Mouse (Mus musculus) retina, embryonic 14.5 days (tissue): Measurements from ENCODE around the gene Nt5dc2.

Experiments
- DNase-seq: peaks from one replicate; pipeline ENCODE4 v3.0.0-alpha.2; 2015; ENCODE audit warnings: low spot score

Nt5dc2 gene

DNA sequence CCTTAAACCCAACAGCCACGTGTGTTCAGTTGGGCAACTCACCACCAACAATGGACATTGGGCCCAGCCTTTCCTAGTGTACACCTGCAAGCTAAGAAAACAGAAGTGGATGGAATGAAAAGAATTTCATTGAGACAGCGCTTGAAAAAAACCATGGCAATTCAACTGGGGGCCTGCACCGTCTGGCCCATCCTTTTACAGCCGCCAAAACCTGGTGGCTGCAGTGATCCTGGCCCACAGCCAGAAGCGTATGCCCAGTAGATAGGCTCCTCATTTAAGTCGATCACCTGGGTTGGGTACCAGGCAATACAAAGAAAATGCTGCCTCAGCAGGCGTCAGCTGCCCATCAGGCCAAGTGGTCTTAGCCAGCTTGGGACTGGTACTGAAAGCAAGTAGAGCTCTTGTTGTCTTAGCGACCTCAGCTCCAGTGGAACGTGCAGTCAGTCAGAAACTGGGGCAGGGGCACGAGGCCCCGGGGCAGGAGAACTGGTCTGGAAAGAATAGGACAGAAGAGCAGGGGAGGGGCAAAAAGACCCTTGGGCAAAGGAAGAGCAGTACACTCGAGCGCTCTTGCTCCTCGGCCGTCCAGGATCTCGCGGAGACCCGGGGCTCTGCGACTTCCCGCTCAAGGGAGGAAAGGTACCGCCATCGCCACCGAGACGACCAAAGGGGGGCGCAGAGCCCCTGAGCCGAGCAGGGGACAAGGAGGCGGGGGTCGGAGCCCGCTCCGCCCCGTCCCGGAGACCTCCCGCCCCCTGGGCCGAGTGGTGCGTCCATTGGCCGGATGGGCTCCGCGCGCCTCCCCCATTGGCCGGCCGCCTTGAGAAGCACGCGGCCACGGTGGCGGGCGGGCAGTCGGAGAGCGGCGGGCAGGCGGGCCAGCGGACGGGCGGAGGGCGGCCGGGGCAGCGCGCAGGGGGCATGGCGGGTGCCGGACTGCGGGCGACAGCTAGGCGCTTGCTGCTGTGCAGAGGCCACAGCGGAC is at the start of gene Nt5dc2:
Gene Nt5dc2 (plus strand): TSS at position 818 of the 985 bp plus-strand sequence.
- peak; percentile 97 for DNase-seq

DNA sequence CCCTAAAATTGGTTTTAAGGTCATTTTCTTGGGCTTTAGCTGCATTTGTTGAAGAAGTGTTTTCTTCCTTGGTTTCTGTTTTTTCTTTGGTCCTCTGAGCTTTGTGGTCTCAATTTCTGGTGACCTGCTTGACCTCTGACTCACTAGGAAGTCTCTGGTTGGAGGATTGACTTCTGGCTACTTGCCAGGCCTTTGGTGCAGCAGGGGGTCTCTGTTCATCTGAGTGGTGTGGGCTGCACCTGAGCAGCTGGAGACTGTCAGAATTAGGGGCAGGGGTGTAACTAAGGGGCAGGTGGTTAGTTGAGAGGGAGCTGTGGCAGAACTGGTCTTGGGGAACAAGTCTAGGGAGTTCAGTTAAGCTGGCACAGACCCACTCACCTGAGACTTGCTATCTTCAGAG is 49.7 kb upstream of the Nt5dc2 start:
- DNase-seq: no peak

DNA sequence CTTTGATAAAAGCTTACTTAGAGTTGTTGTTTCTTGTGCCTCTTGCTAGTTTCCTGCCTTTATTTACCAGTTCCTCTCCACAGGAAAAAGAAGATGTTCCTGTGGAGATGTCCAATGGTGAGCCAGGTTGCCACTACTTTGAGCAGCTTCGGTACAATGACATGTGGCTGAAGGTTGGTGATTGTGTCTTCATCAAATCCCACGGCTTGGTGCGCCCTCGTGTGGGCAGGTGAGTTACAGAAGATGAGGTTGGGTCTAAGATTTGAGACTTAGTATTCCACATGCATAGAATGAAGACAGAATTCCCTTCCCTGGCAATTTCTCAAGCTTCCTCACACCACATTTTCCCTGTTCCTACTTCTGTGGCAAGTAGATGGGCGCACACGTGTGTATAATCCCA is 43.4 kb upstream of the Nt5dc2 start:
- DNase-seq: no peak

DNA sequence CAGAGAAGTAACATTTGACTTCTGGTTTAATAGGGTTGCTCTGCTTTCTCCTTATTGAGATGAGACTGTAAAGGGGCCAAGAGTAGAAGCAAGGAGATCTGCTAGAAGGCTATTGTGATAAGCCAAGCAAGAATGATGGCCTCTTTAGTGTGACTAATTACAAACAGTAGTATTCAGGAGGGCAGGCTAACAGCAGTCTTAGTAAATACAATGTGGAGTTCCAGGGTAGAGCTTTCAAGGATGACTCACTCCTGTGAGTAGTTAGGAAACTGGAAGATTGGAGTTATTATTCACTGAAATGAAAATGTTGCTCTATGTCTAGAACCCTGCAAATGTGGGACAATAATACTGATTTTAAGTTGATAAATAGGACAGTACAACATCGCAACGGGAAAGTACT is 42.3 kb upstream of the Nt5dc2 start:
- no peak for DNase-seq

DNA sequence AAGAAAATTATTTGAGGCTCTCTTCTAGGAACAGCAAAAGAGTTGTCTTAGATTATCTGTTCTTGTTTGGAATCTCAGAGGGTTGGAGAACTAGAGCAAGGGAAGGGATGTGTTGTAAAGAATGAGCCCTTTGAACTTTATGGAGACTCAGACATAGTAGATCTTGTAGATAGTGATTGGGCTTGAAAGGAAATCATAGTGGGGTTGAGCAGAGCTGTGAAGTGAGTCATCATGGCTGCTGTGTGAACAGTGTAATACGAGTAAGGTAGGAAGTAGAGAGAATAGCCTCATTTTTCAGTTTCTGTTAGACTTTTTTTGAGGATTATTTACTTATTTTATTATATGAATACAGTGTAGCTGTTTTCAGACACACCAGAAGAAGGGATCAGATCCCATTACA is 40.9 kb upstream of the Nt5dc2 start:
- DNase-seq: no peak

DNA sequence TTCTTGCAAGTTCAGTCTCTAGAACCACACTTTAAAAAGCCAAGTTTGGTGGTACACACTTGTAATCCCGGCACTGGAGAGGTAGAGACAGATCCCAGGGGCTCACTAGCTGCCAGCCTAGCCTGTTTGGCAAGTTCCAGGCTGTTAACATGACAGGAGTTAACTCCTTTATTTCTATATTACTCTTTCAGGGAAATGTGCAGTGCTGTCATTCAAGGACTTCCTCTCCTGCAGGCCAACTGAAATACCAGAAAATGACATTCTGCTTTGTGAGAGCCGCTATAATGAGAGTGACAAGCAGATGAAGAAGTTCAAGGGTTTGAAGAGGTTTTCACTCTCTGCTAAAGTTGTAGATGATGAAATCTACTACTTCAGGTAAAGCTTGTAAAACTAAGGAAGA is 25.7 kb upstream of the Nt5dc2 start:
- no peak for DNase-seq

DNA sequence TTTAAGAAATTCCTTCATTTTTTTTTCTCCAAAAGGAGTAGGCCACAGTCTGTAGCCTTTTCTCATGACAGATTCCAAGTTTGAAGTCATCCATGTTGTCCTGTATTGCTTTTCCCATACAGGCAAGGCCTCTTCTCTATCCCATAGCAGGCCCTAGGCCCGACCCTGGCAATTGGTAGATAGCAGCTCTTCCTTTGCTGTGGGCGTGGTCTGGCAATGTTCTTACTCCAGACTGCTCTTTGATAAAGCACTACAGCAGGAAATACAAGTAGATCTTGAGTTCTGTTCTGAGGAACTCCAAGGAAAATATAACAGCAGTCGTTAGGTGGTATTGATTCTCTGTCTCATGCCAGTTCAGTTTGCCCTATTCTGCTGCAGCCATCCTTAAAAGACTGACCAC is 20.2 kb upstream of the Nt5dc2 start:
- DNase-seq: no peak

DNA sequence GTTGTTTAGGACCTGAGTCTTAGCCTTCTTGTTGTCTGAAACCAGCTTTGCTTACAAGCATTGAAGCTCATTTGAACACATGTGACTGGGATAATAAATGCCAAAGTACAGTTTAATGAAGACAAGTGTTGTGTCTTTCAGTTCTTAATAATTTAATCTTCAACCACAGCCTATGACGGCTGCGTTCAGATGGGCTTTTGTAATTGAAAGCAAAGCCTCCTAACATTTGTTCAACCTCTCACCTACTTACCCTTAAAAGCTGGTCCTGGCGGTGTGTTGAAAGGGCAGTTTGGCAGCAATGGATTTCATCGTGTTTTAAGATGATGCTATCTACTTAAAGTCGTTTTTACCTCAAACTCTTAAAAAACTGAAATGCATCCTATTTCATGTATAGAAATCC is 18.7 kb upstream of the Nt5dc2 start:
- no peak for DNase-seq

DNA sequence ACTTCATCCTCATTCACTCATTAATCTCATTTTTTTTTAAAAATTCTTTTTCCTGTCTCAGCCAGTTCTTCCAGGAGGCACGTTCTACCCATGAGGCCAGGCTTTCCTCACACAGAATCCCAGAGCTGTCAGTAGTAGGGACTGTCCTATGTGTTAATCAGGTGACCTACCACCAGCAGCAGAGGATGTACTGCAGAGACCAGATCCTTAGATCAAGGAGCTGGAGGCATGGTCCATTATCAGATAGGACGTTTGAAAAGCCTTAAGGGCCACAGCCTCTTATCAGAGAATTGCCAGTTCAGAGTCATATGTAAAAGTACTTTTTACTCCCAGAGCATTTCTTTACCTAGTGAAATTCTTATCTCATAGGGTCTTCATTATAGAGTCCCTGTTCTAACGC is 16.8 kb upstream of the Nt5dc2 start:
- DNase-seq: no peak

DNA sequence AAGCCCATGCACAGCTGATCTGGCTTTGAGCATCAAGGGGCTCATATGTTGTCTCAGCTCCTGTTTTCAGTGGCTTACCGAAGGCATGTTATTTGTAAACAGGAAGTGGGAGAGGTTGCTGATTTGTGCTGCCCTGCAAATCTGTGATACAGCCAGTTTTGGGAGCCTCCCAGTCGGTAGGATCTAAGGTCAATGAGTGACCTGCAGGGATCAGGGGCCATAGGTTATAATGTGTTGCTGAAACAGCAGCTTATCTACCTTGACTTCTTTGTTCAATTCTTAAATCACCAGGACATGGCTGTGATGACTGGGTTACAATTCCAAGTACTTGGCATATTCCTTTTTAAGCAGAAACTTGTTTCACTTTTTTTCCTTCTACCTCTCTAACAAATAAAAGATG is 15.3 kb upstream of the Nt5dc2 start:
- DNase-seq: no peak

DNA sequence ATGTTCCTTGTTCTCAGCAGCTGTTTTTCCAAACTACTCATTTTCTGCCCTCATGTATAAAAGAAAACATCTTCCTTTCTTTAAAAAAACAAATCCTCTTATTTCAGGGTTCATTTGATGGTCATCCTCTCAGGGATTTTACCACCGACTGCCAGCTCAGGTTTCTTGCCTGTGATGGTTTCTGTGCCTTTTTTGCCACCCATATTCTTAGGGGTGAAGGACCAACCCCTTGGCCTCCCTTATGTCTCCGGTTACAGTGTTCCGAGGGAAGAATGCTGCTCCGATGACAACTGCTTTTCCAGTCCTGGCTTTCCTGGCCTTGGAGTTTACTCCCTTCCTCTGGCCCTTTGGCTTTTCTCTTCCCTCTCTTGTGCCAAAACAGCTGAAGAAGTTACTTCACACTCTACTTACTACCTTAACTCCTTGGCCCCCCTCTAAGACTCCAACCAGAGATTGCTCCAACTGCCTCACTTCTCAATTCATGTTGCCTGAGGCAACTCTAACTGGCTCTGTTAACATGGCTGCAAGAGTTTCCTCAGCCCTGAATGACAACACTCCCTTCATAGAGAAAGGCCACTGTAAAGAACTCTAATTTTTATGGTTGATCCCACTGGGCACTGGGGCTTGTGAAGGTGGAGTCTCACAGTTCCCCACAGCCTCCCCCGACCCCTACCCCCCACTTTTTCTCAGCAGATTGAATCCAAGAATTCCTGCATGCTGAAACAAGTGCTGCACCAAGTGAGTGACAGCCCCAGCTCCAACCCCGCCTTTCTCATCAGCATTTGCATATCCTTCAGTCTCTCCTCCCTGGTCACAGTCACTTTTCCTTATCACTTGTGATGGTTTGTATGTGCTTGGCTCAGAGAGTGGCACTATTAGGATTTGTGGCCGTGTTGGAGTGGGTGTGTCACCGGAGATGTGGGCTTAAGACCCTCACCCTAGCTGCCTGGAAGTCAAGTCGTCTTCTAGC is 5.5 kb upstream of the Nt5dc2 start:
- no peak for DNase-seq

DNA sequence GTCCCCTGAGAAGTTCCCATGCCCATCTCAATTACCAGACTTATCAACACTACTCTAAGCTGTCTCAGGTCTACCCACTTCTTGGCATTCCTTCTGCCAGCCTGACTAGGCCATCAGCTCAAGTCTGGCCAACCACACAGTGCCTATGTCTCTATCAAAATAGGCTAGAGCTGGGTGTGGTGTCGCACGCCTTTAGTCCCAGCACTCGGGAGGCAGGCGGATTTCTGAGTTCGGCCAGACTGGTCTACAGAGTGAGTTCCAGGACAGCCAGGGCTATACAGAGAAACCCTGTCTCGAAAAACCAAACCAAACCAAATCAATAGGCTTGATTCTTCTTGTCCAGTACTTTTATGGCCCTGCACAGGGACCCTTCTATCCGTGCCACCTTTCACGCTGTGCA is 4.0 kb upstream of the Nt5dc2 start:
- no peak for DNase-seq

DNA sequence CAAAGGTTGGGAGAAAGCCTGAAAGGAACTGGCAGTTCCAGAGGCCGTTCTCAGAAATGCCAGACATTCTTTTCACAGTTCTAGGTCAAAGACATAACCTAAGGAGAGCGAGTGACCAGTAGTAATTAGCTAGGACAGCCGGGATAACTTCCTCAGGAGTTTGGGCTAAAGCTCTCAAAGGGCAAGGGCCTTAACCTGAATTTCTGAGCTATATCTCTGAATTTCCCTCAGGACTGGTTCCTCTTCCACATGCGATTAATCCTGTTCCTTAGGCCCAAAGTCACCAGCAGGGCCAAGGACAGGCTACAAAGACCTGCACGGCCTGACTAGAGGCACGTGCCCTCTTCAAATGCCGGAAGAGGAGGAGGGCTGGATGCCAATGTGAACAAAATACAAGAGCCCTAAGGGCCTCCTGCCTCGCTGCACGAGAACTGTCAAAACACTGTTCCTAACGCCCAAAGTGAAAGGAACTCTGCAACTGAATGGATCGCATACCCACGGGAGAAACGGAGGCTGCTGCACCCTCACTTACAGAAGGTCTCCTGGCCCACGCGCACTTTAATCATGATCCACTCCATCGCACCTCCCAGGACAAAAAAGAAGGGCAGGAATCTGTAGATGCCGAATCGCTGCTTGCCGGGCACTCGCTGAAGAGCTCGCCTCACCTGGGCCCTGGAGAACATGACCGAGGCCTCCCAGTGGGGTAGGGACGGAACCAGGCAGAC is 2.6 kb upstream of the Nt5dc2 start:
- peak; percentile 45 for DNase-seq

DNA sequence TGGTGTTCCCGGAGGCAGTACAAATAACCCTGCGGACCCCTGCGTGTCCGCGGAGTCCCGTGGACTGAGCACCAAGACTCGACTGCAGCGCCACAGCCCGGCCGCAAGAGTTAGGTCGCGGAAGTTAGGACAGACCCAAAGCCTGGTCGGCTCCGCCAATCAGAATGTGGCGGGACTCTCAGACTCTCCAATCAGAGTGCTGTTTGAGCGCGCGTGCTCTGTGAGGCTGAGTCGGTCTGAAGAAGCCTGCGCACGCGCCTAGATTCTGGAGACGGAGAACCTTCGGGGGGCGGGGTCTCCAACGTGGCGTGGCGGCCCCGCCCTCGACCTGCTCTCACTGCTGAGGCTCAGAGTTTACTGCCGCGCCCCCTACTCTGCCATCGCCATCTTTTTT is 2.0 kb upstream of the Nt5dc2 start, which contains the start of gene Smim4:
Gene Smim4 (minus strand): TSS at position 131 of the 394 bp plus-strand sequence.
- DNase-seq: peak; percentile 100

DNA sequence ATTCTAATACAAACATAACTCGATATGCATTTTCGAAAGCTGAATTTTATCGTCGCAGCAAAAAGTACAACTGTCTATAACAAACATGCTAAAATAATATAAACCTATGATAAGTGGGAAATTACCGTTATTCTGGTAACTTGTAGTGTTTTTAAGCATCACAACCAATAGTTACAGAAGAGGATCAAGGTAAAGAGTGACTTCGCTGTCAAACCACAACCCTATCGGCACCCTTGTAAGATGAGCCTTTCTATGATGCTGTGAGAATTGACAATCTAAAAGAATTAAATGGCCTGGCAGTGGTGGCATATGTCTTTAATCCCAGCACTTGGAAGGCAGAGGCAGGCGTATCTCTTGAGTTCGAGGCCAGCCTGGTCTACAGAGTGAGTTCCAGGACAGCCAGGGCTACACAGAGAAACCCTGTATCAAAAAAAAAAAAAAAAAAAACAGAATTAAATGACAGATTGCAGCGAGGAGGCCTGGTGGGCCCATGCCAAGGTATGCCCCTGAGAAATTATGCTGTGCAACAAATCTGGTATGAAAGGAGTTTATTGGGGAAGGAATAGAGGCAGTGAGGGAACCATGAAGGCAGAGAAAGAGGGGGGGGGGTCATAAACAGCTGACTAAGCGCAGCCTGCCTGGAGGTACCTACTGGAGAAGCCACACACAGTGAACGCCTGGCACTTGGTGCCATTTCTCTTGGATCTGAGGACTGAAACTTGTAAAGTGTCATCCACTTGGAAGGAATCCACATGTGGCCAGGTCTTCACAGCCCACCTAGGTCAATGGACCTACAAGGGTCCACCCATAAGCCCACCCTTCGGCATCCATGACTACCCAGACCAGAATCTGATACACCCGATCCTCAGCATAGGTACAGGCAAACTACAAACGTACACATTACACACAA is 1.3 kb upstream of the Nt5dc2 start:
- DNase-seq: no peak

DNA sequence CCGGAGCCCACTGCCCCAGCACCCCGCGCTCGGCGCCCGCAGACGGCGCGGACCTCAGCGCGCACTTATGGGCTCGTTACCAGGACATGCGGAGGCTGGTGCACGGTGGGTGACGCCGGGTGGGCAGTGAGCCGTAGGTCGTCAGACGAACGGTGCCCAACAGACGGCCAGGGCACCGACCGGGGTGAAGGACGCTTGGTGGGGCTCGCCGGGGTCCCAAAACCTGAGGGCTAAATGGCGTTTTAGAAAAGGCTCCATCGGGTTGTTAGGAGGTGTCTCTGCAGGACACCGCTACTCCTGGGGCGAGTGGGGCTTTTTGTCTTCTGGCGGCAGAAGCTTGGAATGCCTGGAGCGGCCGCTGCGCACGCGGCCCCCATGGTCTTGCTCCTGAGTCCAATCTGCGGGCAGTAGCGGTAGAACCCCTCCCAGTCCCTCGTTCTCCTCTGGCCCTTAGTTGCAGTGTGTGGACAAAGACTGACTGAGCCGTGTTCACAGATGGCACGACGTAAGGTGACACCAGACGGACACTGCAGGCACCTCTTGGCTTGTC is 494 bp downstream of the Nt5dc2 start:
- peak; percentile 63 for DNase-seq

DNA sequence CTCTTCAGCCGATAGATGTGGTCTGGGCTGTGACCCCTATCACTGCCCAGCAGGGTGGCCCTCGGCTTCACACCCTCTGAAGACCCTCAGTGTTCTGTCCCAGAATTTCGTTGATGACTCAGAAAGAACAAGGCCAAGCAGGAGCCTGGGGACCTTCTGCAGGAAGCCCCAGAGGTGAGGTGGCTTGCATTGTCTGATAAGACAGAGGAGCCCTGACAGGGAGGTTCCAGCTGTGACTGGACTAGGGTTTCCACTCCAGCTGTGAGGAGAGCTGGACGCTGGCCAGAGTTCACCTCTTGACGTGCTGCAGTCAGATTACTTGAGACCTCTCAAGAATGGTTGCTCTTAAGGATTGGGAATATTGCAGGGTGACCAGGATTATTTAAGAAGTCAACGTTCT is 1.2 kb downstream of the Nt5dc2 start:
- peak; percentile 26 for DNase-seq

DNA sequence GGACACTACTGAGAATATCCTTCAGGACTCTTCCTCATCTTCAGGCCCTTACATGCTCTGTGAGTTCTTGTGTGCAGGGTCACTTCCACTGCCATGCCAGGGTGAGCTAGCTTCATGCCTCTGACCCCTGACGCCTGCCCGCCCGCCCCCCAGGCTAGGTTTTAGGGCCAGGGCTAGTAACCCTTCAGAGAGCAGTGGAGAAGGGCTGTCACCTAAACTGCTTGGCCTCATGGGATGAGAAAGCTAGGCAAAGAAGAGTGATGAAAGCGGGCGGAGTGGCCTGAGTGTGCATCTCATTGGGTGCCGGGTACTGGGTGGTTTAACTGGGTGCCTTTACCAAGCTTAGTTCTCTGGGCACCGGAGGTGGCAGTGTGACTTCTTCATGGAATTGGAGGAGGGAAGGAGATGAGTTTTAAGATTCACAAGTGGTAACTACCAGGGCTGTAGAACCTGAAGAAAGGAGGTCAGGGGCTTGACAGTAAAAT is 1.7 kb downstream of the Nt5dc2 start:
- DNase-seq: no peak

DNA sequence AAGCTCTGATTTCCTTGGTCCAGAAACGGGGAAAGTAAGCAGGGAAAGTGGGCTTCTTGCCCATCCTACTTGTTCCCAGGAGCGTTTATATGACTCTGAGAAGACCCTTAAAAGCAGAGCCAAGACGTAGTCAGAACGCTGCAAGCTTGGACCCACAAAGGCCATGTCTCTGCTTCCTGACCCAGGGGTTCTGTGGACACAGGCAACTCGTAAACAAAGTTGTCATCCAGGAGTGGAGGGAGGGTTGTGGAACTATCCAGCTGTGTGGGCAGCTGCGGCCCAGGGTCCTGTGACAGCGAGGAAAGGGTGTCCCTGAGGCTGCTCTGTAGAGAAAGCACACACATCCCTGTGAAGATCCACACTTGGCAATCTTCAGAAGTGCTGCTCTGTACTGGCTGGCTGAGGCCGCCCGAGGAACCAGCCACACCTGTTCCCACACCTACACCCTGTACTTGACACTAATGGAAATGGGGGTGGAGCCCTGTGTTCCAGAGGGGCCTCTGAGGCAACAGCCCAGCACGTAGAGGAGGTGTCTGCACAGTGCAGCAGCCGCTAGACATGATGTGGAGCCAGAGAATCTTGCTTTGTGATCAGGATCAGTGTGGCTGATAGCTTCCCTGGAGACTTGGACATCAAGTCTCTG is 2.3 kb downstream of the Nt5dc2 start:
- no peak for DNase-seq
